Mouse (Mus musculus): ENCODE measurements around the gene Syt17. TPM values are rescaled to one million over a fixed set of nuclear protein-coding genes. Genes with fewer than 3 reads are reported as not detected.

Gene Syt17
- not detected for total RNA-seq (2023)

DNA sequence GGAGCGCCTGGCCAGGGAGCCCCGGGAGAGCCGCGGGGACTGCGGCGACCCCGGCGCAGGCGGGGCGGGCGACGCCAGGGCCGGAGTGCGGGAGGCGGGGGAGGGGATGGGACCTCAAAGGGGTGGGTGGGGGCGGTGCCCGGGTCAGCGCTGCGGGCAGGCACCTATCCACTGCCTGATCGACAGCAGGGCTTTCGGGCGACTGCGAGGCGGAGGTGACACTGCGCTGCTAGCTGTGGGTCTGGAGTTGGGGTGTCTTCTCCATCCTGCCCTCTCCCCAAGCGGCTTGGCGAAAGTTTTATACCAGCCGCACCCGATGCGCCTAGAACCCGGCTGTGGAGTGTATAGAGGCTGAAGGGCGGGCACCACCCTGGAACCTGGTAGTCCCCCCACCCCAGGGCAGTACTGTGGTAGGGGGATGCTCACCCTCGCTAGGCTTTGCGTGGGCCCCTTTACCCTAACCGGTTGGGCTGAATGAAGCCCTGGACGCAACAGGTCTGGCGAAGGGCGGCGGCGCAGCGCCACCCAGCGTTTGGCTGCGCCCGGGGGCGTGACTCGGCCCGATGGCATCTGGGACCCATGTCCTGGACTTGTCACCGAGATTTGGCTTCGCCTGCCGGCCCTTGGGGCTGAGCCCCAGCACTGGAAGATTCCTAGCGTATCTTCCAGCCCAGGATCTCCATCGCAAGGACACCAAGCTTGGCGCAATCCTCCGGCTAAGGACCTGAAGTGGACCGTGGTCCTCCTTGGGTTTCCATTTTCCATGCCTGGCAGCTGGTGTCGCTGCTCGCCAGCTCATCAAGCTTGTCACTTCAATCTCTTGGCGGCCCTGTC lies at the start of gene Syt17:
Syt17 (minus strand) TSS at position 89 of the 834 bp plus-strand sequence.

DNA sequence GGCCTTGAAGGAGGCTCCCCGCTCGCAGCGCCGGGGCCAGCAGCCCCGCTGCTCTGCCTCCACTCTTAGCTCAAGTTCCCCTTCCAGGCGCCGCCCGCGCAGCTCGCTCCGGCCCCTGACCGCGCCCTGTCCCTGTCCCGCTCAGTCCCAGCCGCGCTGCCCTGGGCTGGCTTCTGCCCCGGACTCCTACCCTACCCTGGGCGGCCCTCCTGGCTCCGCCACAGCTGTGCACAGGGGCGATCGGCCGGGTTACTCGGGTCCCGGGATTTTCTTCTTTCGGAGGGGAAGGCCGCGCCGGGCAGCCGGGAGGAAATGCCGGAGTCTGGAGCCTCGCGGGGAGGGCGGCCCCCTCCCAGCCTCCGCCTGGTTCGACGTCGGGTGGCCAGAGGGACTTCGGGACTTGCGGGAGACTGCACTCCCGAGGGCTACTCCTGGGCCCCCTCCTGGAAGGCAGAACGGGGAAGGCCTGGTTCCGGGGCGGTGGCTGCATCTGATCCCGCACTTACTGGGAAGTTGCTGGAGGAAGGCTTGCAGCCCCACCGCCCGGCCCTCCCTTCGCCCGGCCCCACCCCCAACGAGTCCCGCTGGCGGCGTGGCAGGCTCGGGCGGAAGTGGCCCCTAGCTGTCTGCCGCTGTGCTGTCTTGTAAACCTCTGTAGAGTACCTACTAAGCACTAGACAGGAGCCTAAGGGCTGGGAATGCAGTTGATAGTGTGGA lies 43.6 kb upstream of the Syt17 start, which contains the start of gene Itpripl2:
Itpripl2 (minus strand) TSS at position 545 of the 717 bp plus-strand sequence.

Other genes starting within 250 kb of the Syt17 start
- gene Smg1, start 204.6 kb downstream of the Syt17 start, total RNA-seq (2023): 100 to 1,000 TPM; 257 to 260 TPM
- under 1 TPM; 0.39 to 0.61 TPM for gene Itpripl2, start 43.8 kb upstream of the Syt17 start, total RNA-seq (2023)
- gene Coq7, start 85.1 kb upstream of the Syt17 start, total RNA-seq (2023): 10 to 100 TPM; 10.6 to 15.9 TPM
- under 1 TPM; 0.64 to 0.83 TPM for gene Tmc7, start 136.5 kb upstream of the Syt17 start, total RNA-seq (2023)
- not detected for gene Tmc5, start 149.1 kb upstream of the Syt17 start, total RNA-seq (2023)